In the genomic region with DNA sequence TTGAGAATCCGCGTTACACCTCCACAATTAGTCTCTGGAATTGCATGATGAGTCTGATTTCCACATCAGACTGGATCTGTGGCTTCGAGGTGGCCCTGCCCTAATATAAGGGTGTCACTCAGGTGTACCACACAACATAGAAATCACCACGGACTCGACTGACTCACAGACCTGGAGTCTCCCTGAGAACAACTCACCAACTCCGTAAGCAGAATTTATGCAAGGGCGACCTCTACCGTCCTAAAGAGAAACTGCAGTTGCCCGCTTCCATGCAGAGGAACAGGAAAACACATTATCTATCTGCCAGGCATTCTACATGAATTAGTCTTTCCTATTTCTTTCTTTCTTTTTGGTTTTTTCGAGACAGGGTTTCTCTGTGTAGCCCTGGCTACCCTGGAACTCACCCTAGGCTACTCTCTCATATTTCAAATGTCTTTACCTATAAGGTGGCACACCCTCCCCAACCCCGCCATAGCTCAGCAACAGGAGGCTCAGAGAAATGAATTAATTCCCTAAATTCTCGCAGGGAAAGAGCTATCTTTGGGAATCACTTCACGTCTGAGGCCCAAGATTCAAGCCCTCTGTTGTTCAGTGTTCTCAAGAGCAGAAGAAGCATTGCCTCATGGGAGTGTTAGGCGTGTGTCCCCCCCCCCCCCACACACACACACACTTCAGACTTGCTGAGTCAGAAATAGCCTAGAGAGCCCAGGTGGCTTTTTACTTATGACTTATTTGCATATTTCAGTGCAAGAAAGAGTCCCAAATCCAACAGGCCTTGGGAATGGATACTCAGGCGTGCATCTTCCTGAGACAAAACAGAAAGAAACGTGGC, we compare ENCODE assay signal across 8 mouse cellular contexts. TPM values are rescaled to one million over a fixed set of nuclear protein-coding genes. Genes with fewer than 3 reads are reported as not detected.
DNase-seq lines count a peak whose midpoint lies in the region; ATAC-seq lines count a peak whose summit lies in the region.

No protein-coding gene starts in this region.

- peaks cover 12% of the 10 kb centered on the region for H3K4me1 ChIP-seq in hindbrain, embryonic 16.5 days (ENCODE audit: control insufficient read depth, insufficient read depth, low read depth, low read length)

- no peak overlapping the region for H3K27ac ChIP-seq in hindbrain, embryonic 16.5 days (ENCODE audit: low read depth, low read length)

- H3K9me3 ChIP-seq in hindbrain, embryonic 16.5 days (ENCODE audit: control insufficient read depth, low read length) = no peaks in the 10 kb centered on the region

- H3K36me3 ChIP-seq in hindbrain, embryonic 16.5 days (ENCODE audit: control insufficient read depth, insufficient read depth, low read length) = peaks cover 11% of the 10 kb centered on the region

- H3K4me3 ChIP-seq in hindbrain, embryonic 16.5 days (ENCODE audit: low read length) = peak overlapping the region; percentile 38

- peak; percentile 66 for ATAC-seq in hindbrain, embryonic 16.5 days

- WGBS in hindbrain, embryonic 16.5 days = 18% methylated on average over 16 of the region's 16 CpGs

- peak; percentile 74 for DNase-seq in T-cell, adult 2 months (ENCODE audit: low spot score)
- DNase-seq in cerebellum, postnatal 4 days (ENCODE audit: low spot score in 2 of 2) = peak; percentile 62 to 88
- peak; percentile 89 for DNase-seq in gastrocnemius, adult 18-20 months (ENCODE audit: low spot score)
- peak; percentile 72 for DNase-seq in left cerebral cortex, adult 11 months (ENCODE audit: low spot score)
- peak; percentile 92 for DNase-seq in lung, postnatal 36 days
- DNase-seq in retina, postnatal 7 days (ENCODE audit: low read depth, low spot score) = peak; percentile 62
- peak; percentile 66 to 75 for DNase-seq in urinary bladder, adult 18-20 months (ENCODE audit: low spot score in 2 of 2)

- peak overlapping the region; percentile 57 for H3K4me2 ChIP-seq in hindbrain, embryonic 16.5 days (ENCODE audit: low read length)

- peak overlapping the region; percentile 50 for H3K9ac ChIP-seq in hindbrain, embryonic 16.5 days (ENCODE audit: low read depth, low read length)

- no peaks in the 10 kb centered on the region for H3K27me3 ChIP-seq in hindbrain, embryonic 16.5 days (replicated peaks; ENCODE audit: control insufficient read depth, insufficient read depth, low read length)

RNA-seq across cellular contexts. Expression of a gene that starts 7.7 kb away (rescaled TPM):
- 10 to 100 TPM; 85.3 to 91.9 TPM for total RNA-seq in gastrocnemius, adult 18-20 months (2021)
- 228 and 256 TPM in 2 replicates for polyA plus RNA-seq in hindbrain, embryonic 16.5 days (2015; fragmentation: Nextera tagmentation; extraction: Ambion mirVana)

RNA-seq across cellular contexts. Expression of a gene that starts 20.5 kb away (rescaled TPM):
- 1 to 10 TPM; 5.5 to 5.8 TPM for total RNA-seq in gastrocnemius, adult 18-20 months (2021)
- polyA plus RNA-seq in hindbrain, embryonic 16.5 days (2015; fragmentation: Nextera tagmentation; extraction: Ambion mirVana) = 26.2 and 28.9 TPM in 2 replicates

RNA-seq across cellular contexts. Expression of a gene that starts 25.6 kb away (rescaled TPM):
- total RNA-seq in gastrocnemius, adult 18-20 months (2021) = 10 to 100 TPM; 63.3 to 67.2 TPM
- polyA plus RNA-seq in hindbrain, embryonic 16.5 days (2015; fragmentation: Nextera tagmentation; extraction: Ambion mirVana) = 31.3 and 42.3 TPM in 2 replicates

RNA-seq across cellular contexts. Expression of a gene that starts 55.5 kb away (rescaled TPM):
- 100 to 1,000 TPM; 390 to 437 TPM for total RNA-seq in gastrocnemius, adult 18-20 months (2021)
- polyA plus RNA-seq in hindbrain, embryonic 16.5 days (2015; fragmentation: Nextera tagmentation; extraction: Ambion mirVana) = 243 and 252 TPM in 2 replicates
